ENCODE assay signal across 9 mouse cellular contexts in the genomic region with DNA sequence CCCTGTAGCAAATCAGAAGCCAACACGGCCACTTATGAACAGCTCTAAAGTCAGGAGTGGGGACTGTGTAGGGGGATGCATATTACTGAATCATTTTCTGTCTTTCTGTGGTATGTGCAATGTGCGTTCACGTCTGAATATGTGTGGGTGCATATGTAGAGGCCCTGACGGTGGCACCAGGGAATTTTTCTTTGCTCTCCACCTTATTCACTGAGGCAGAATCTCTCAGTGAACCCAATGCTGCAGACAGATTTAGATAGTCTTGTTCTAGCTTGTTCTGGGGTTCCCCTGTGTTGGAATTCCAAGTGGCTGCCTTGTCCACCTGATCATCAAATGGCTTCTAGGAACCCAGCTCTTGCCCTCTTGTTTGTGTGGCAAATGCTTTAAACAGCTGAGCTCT. TPM values are rescaled to one million over a fixed set of nuclear protein-coding genes. Genes with fewer than 3 reads are reported as not detected.
DNase-seq lines count a peak whose midpoint lies in the region; ATAC-seq lines count a peak whose summit lies in the region.
"Had no signal": no experiment of that assay in that cellular context is flagged by ENCODE, and none has a peak within 500 bp of the region (broad histone marks: within the 10 kb centered on the region; RNA-seq: fewer than 3 reads in every experiment).

No protein-coding gene starts in this region.

- H3K4me3 ChIP-seq in heart, embryonic 16.5 days (ENCODE audit: low read length), result peak overlapping the region; percentile 58
- H3K4me3 ChIP-seq in hindbrain, embryonic 10.5 days, result peak overlapping the region; percentile 68
- H3K4me3 ChIP-seq in midbrain, embryonic 13.5 days (replicated peaks), result peak overlapping the region; percentile 50; the same call in 1 of the 2 replicates

- no peak for ATAC-seq in heart, embryonic 16.5 days (replicated peaks; ENCODE audit: extremely low read depth, insufficient read depth, low FRiP score)
- 0 out of 2 replicates have a peak, but pooled peaks have one; percentile 3 for ATAC-seq in midbrain, embryonic 13.5 days

- no peak for DNase-seq in heart, postnatal 36 days
- DNase-seq in brain, adult 2 months (ENCODE audit: low read depth, low spot score), result peak; percentile 34
- DNase-seq in hindbrain, embryonic 10.5 days (ENCODE audit: low spot score), result no peak
- DNase-seq in right cerebral cortex, postnatal 14 days, result no peak
- DNase-seq in lung, postnatal 10 days, result no peak
- no peak for DNase-seq in gastrocnemius, postnatal 10 days

- 62% methylated on average over 4 of the region's 4 CpGs for WGBS in heart, embryonic 16.5 days
- 74% methylated on average over 4 of the region's 4 CpGs for WGBS in hindbrain, embryonic 10.5 days
- 62% methylated on average over 4 of the region's 4 CpGs for WGBS in midbrain, embryonic 13.5 days

- peak overlapping the region; percentile 62; the same call in 1 of the 2 replicates for H3K27ac ChIP-seq in heart, embryonic 16.5 days (ENCODE audit: low read length)
- peak overlapping the region; percentile 93 for H3K27ac ChIP-seq in hindbrain, embryonic 10.5 days
- H3K27ac ChIP-seq in midbrain, embryonic 13.5 days, result peak overlapping the region; percentile 91

- H3K4me1 ChIP-seq in heart, embryonic 16.5 days (ENCODE audit: control insufficient read depth, insufficient read depth, low read length), result peaks cover 4% of the 10 kb centered on the region
- peaks cover 13% of the 10 kb centered on the region; the same call in 1 of the 2 replicates for H3K4me1 ChIP-seq in hindbrain, embryonic 10.5 days (replicated peaks)
- peaks cover 12% of the 10 kb centered on the region; the same call in 1 of the 2 replicates for H3K4me1 ChIP-seq in midbrain, embryonic 13.5 days (replicated peaks)

- H3K9me3 ChIP-seq in heart, embryonic 16.5 days (replicated peaks; ENCODE audit: control insufficient read depth, low read length), result no peaks in the 10 kb centered on the region
- H3K9me3 ChIP-seq in hindbrain, embryonic 10.5 days, result no peaks in the 10 kb centered on the region
- H3K9me3 ChIP-seq in midbrain, embryonic 13.5 days, result no peaks in the 10 kb centered on the region

- H3K27me3 ChIP-seq in heart, embryonic 16.5 days (ENCODE audit: control insufficient read depth, insufficient read depth, low read length), result no peaks in the 10 kb centered on the region; the same call in 1 of the 2 replicates
- H3K27me3 ChIP-seq in hindbrain, embryonic 10.5 days (ENCODE audit: insufficient read depth, poor library complexity, severe bottlenecking), result 0 out of 2 replicates have a peak, but pooled peaks cover 7% of the 10 kb centered on the region
- no peaks in the 10 kb centered on the region for H3K27me3 ChIP-seq in midbrain, embryonic 13.5 days

- 0 out of 2 replicates have a peak overlapping the region, but pooled peaks have one; percentile 43 for H3K9ac ChIP-seq in heart, embryonic 16.5 days (ENCODE audit: low read length)
- H3K9ac ChIP-seq in midbrain, embryonic 13.5 days (replicated peaks), result 0 out of 2 replicates have a peak overlapping the region, but pooled peaks have one; percentile 33

- intact Hi-C loops in heart, postnatal 36 days (cut with DNase I), result loop anchor here (2.0 kb wide), 1 partner anchor 53 kb away; no protein-coding TSS in a partner anchor

- no peaks in the 10 kb centered on the region for H3K36me3 ChIP-seq in heart, embryonic 16.5 days (ENCODE audit: control insufficient read depth, insufficient read depth)
- no peaks in the 10 kb centered on the region for H3K36me3 ChIP-seq in hindbrain, embryonic 10.5 days
- H3K36me3 ChIP-seq in midbrain, embryonic 13.5 days, result no peaks in the 10 kb centered on the region

- H3K4me2 ChIP-seq in heart, embryonic 16.5 days (ENCODE audit: low read depth, low read length), result peak overlapping the region; percentile 78
- peak overlapping the region; percentile 59 for H3K4me2 ChIP-seq in midbrain, embryonic 13.5 days (replicated peaks)

RNA-seq across cellular contexts. Expression of a gene that starts 48.0 kb away (rescaled TPM):
- 0.17 and 0.50 TPM in 2 replicates for polyA plus RNA-seq in heart, embryonic 16.5 days (2015; fragmentation: Nextera tagmentation; extraction: Ambion mirVana)
- total RNA-seq in heart, postnatal 36 days (2021), result not detected
- polyA plus RNA-seq in hindbrain, embryonic 10.5 days (2016; fragmentation: Nextera tagmentation; extraction: Ambion mirVana), result 1.1 and 5.3 TPM in 2 replicates
- polyA plus RNA-seq in midbrain, embryonic 13.5 days (2015; fragmentation: Nextera tagmentation; extraction: Ambion mirVana), result 0.22 and 0.48 TPM in 2 replicates
- under 1 TPM in 1 of 2 experiments, not detected in 1; 0.05 TPM for total RNA-seq in gastrocnemius, postnatal 10 days (2021)
- total RNA-seq: neutrophil, adult 5-6 weeks had no signal

RNA-seq across cellular contexts. Expression of a gene that starts 58.1 kb away (rescaled TPM):
- polyA plus RNA-seq in heart, embryonic 16.5 days (2015; fragmentation: Nextera tagmentation; extraction: Ambion mirVana), result 26.9 and 28.3 TPM in 2 replicates
- 1 to 10 TPM; 2.2 to 3.0 TPM for total RNA-seq in heart, postnatal 36 days (2021)
- 43.6 and 61.8 TPM in 2 replicates for polyA plus RNA-seq in hindbrain, embryonic 10.5 days (2016; fragmentation: Nextera tagmentation; extraction: Ambion mirVana)
- polyA plus RNA-seq in midbrain, embryonic 13.5 days (2015; fragmentation: Nextera tagmentation; extraction: Ambion mirVana), result 26.5 and 26.6 TPM in 2 replicates
- total RNA-seq in gastrocnemius, postnatal 10 days (2021), result 1 to 10 TPM; 5.0 to 8.0 TPM

RNA-seq across cellular contexts. Expression of a gene that starts 58.2 kb away (rescaled TPM):
- 35.4 and 35.8 TPM in 2 replicates for polyA plus RNA-seq in heart, embryonic 16.5 days (2015; fragmentation: Nextera tagmentation; extraction: Ambion mirVana)
- 10 to 100 TPM; 22.9 to 24.9 TPM for total RNA-seq in heart, postnatal 36 days (2021)
- polyA plus RNA-seq in hindbrain, embryonic 10.5 days (2016; fragmentation: Nextera tagmentation; extraction: Ambion mirVana), result 50.1 and 58.6 TPM in 2 replicates
- polyA plus RNA-seq in midbrain, embryonic 13.5 days (2015; fragmentation: Nextera tagmentation; extraction: Ambion mirVana), result 30.7 and 31.8 TPM in 2 replicates
- total RNA-seq in gastrocnemius, postnatal 10 days (2021), result 10 to 100 TPM; 19.7 to 26.0 TPM
